Mouse (Mus musculus): Measurements from ENCODE around the gene Cep290.

Cep290 gene

GRCm38 (mm10) chr10:100487097-100487978 lies at the start of gene Cep290, which contains the start of gene Tmtc3:
Gene Cep290, plus strand, starts transcription at chr10:100487558.
Gene Tmtc3, minus strand, starts transcription at chr10:100487350.
- TF ChIP-seq GATA4 (IDR thresholded peaks at IDR 0.05; ENCODE audit: insufficient replicate concordance, low read length) = no peak

GRCm38 (mm10) chr10:100449394-100449793 lies 38.0 kb upstream of the Cep290 start:
- no peak for TF ChIP-seq GATA4 (IDR thresholded peaks at IDR 0.05; ENCODE audit: insufficient replicate concordance, low read length)

- no peak for TF ChIP-seq GATA4 (IDR thresholded peaks at IDR 0.05; ENCODE audit: insufficient replicate concordance, low read length)
These were observed 26.8 kb upstream of the Cep290 start for GRCm38 (mm10) chr10:100460515-100460914.

- no peak for TF ChIP-seq GATA4 (IDR thresholded peaks at IDR 0.05; ENCODE audit: insufficient replicate concordance, low read length)
These were observed 12.3 kb upstream of the Cep290 start for GRCm38 (mm10) chr10:100475040-100475439.

GRCm38 (mm10) chr10:100479538-100479937 lies 7.8 kb upstream of the Cep290 start:
- no peak for TF ChIP-seq GATA4 (IDR thresholded peaks at IDR 0.05; ENCODE audit: insufficient replicate concordance, low read length)

GRCm38 (mm10) chr10:100486701-100487096 lies 659 bp upstream of the Cep290 start:
- TF ChIP-seq GATA4 (IDR thresholded peaks at IDR 0.05; ENCODE audit: insufficient replicate concordance, low read length) = no peak

GRCm38 (mm10) chr10:100491916-100492315 lies 4.6 kb downstream of the Cep290 start:
- no peak for TF ChIP-seq GATA4 (IDR thresholded peaks at IDR 0.05; ENCODE audit: insufficient replicate concordance, low read length)

GRCm38 (mm10) chr10:100498309-100498708 lies 11.0 kb downstream of the Cep290 start:
- TF ChIP-seq GATA4 (IDR thresholded peaks at IDR 0.05; ENCODE audit: insufficient replicate concordance, low read length) = no peak

- TF ChIP-seq GATA4 (IDR thresholded peaks at IDR 0.05; ENCODE audit: insufficient replicate concordance, low read length) = no peak
These were observed 20.8 kb downstream of the Cep290 start for GRCm38 (mm10) chr10:100508170-100508569.

GRCm38 (mm10) chr10:100521617-100522016 lies 34.3 kb downstream of the Cep290 start:
- TF ChIP-seq GATA4 (IDR thresholded peaks at IDR 0.05; ENCODE audit: insufficient replicate concordance, low read length) = no peak

- TF ChIP-seq GATA4 (IDR thresholded peaks at IDR 0.05; ENCODE audit: insufficient replicate concordance, low read length) = no peak
These were observed 35.0 kb downstream of the Cep290 start for GRCm38 (mm10) chr10:100522330-100522729.

GRCm38 (mm10) chr10:100524499-100525390 lies 37.4 kb downstream of the Cep290 start:
- no peak for TF ChIP-seq GATA4 (IDR thresholded peaks at IDR 0.05; ENCODE audit: insufficient replicate concordance, low read length)

- TF ChIP-seq GATA4 (IDR thresholded peaks at IDR 0.05; ENCODE audit: insufficient replicate concordance, low read length) = no peak
These were observed 69.3 kb downstream of the Cep290 start for GRCm38 (mm10) chr10:100556566-100557175.

GRCm38 (mm10) chr10:100564112-100564511 lies 76.8 kb downstream of the Cep290 start:
- TF ChIP-seq GATA4 (IDR thresholded peaks at IDR 0.05; ENCODE audit: insufficient replicate concordance, low read length) = no peak

GRCm38 (mm10) chr10:100571707-100572106 lies 84.3 kb downstream of the Cep290 start:
- TF ChIP-seq GATA4 (IDR thresholded peaks at IDR 0.05; ENCODE audit: insufficient replicate concordance, low read length) = no peak

Data from liver, adult (tissue).